Mouse (Mus musculus): ENCODE data around the gene Arsk. TPM values are rescaled to one million over a fixed set of nuclear protein-coding genes. Genes with fewer than 3 reads are reported as not detected.

Gene Arsk
- total RNA-seq (2021): 1 to 10 TPM; 5.1 to 7.1 TPM
- long read RNA-seq, experiment 1, transcript Arsk-201 (8 exons, 3,657 nt): major isoform, 8 of 8 reads
- long read RNA-seq, experiment 1, partial matches to known transcripts: 0 of 8 reads
- long read RNA-seq, experiment 1, other reads (novel, unspliced or antisense): 0 of 8 reads
- long read RNA-seq, experiment 2, partial matches to known transcripts: 0 of 6 reads
- long read RNA-seq, experiment 2, other reads (novel, unspliced or antisense): 2 of 6 reads

- DNase-seq: peak; percentile 93
Observed at GRCm38 (mm10) chr13:76098493-76099303, at the start of gene Arsk, which contains the start of gene Ttc37. Arsk (minus strand) TSS chr13:76098660. Ttc37 (plus strand) TSS chr13:76098734.

- no peak for DNase-seq
Observed at GRCm38 (mm10) chr13:76141117-76141808, 42.8 kb upstream of the Arsk start.

GRCm38 (mm10) chr13:76138862-76139261, 40.4 kb upstream of the Arsk start:
- no peak for DNase-seq

- no peak for DNase-seq
Observed at GRCm38 (mm10) chr13:76132415-76132814, 34.0 kb upstream of the Arsk start.

- DNase-seq: no peak
Observed at GRCm38 (mm10) chr13:76128799-76129198, 30.3 kb upstream of the Arsk start.

GRCm38 (mm10) chr13:76109069-76109824, 10.8 kb upstream of the Arsk start:
- no peak for DNase-seq

- DNase-seq: no peak
Observed at GRCm38 (mm10) chr13:76101989-76102388, 3.5 kb upstream of the Arsk start.

GRCm38 (mm10) chr13:76098116-76098492, 356 bp downstream of the Arsk start:
- DNase-seq: no peak

GRCm38 (mm10) chr13:76074323-76074722, 24.1 kb downstream of the Arsk start:
- no peak for DNase-seq

- DNase-seq: no peak
Observed at GRCm38 (mm10) chr13:76064363-76064945, 34.0 kb downstream of the Arsk start.

GRCm38 (mm10) chr13:76063548-76063947, 34.9 kb downstream of the Arsk start:
- no peak for DNase-seq

- DNase-seq: no peak
Observed at GRCm38 (mm10) chr13:76062569-76062968, 35.9 kb downstream of the Arsk start.

- no peak for DNase-seq
Observed at GRCm38 (mm10) chr13:76062126-76062525, 36.3 kb downstream of the Arsk start.

- DNase-seq: no peak
Observed at GRCm38 (mm10) chr13:76059591-76059990, 38.9 kb downstream of the Arsk start.

- DNase-seq: no peak
Observed at GRCm38 (mm10) chr13:76057267-76058069, 41.0 kb downstream of the Arsk start.

GRCm38 (mm10) chr13:76056896-76057266, 41.6 kb downstream of the Arsk start, which contains the start of gene Gpr150:
Gpr150 (minus strand) TSS chr13:76056996.
- DNase-seq: no peak

GRCm38 (mm10) chr13:76056261-76056724, 42.2 kb downstream of the Arsk start:
- peak; percentile 42 for DNase-seq

- peak; percentile 13 for DNase-seq
Observed at GRCm38 (mm10) chr13:76055391-76056232, 42.8 kb downstream of the Arsk start.

- no peak for DNase-seq
Observed at GRCm38 (mm10) chr13:76044971-76045370, 53.5 kb downstream of the Arsk start.

- no peak for DNase-seq
Observed at GRCm38 (mm10) chr13:76042455-76042854, 56.0 kb downstream of the Arsk start.
